Mouse (Mus musculus) MEL (cell line): ENCODE data around the gene Cdk14. TPM values are rescaled to one million over a fixed set of nuclear protein-coding genes. Genes with fewer than 3 reads are reported as not detected.

Experiments
- DNase-seq: peaks from one replicate; pipeline ENCODE4 v3.0.0; 2011; ENCODE audit warnings: low read depth, low spot score
- H3K27ac ChIP-seq: 2 replicates; pipeline ENCODE4 v1.5.1; 2012; ENCODE audit warnings: low read depth, mild to moderate bottlenecking, control low read depth, low read length, moderate library complexity; ENCODE audit not compliant: control insufficient read depth
- H3K27me3 ChIP-seq, 2 experiments: fragments of 150-350 bp in 1 of 2; sonication (generic) in 1 of 2; 2 replicates each; pipeline ENCODE4 v1.6.1; 2012; ENCODE audit warnings: low read length in 2 of 2, mild to moderate bottlenecking in 2 of 2, improper control_type of control experiment in 1 of 2, moderate library complexity in 1 of 2; ENCODE audit not compliant: insufficient read depth in 2 of 2, control insufficient read depth in 1 of 2
- H3K36me3 ChIP-seq, 2 experiments: 2 replicates each; pipeline ENCODE4 v1.6.1; 2012 to 2014; ENCODE audit warnings: low read length in 2 of 2, improper control_type of control experiment in 1 of 2, inconsistent platforms in 1 of 2, mild to moderate bottlenecking in 1 of 2; ENCODE audit not compliant: insufficient read depth in 2 of 2, control insufficient read depth in 1 of 2
- H3K4me1 ChIP-seq, 2 experiments: fragments of 150-350 bp in 1 of 2; sonication (generic) in 1 of 2; 2 replicates each; pipeline ENCODE4 v1.6.1; 2012; ENCODE audit warnings: low read length in 2 of 2, improper control_type of control experiment in 1 of 2, mild to moderate bottlenecking in 1 of 2; ENCODE audit not compliant: insufficient read depth in 2 of 2, control insufficient read depth in 1 of 2
- H3K4me3 ChIP-seq, 2 experiments: fragments of 150-350 bp in 1 of 2; sonication (generic) in 1 of 2; 2 replicates each; pipeline ENCODE4 v1.5.1; 2012; ENCODE audit warnings: low read depth in 2 of 2, low read length in 2 of 2, mild to moderate bottlenecking in 2 of 2, moderate library complexity in 2 of 2, control low read depth in 1 of 2, improper control_type of control experiment in 1 of 2; ENCODE audit not compliant: control insufficient read depth in 1 of 2, insufficient read depth in 1 of 2
- H3K79me2 ChIP-seq: 2 replicates; pipeline ENCODE4 v1.6.1; 2012; ENCODE audit warnings: mild to moderate bottlenecking, low read length, moderate library complexity; ENCODE audit not compliant: control insufficient read depth, poor library complexity, insufficient read depth
- H3K9ac ChIP-seq: 2 replicates; pipeline ENCODE4 v1.6.1; 2012; ENCODE audit warnings: low read depth, mild to moderate bottlenecking, control low read depth, low read length, moderate library complexity; ENCODE audit not compliant: control insufficient read depth, poor library complexity, severe bottlenecking
- H3K9me3 ChIP-seq: fragments of 150-350 bp; sonication (generic); replicated peaks from 2 replicates; pipeline ENCODE4 v1.6.1; 2012; ENCODE audit warnings: mild to moderate bottlenecking, low read length, improper control_type of control experiment, moderate library complexity; ENCODE audit not compliant: insufficient read depth
- BHLHE40 ChIP-seq: IDR thresholded peaks from 2 replicates; pipeline ENCODE4 v1.6.1; 2012; ENCODE audit warnings: low read depth, mild to moderate bottlenecking, inconsistent platforms, low read length, improper control_type of control experiment, borderline replicate concordance
- CHD1 ChIP-seq: IDR thresholded peaks from 2 replicates; pipeline ENCODE4 v1.6.1; 2012; ENCODE audit warnings: low read depth, mild to moderate bottlenecking, inconsistent platforms, low read length, improper control_type of control experiment
- CHD2 ChIP-seq: IDR thresholded peaks from 2 replicates; pipeline ENCODE4 v1.6.1; 2011; ENCODE audit warnings: low read length, improper control_type of control experiment
- E2F4 ChIP-seq: IDR thresholded peaks from 2 replicates; pipeline ENCODE4 v1.6.1; 2011; ENCODE audit warnings: low read depth, low read length, improper control_type of control experiment, borderline replicate concordance
- ELF1 ChIP-seq: IDR thresholded peaks from 2 replicates; pipeline ENCODE4 v1.6.1; 2014; ENCODE audit warnings: low read depth, mild to moderate bottlenecking, inconsistent platforms, low read length, improper control_type of control experiment, moderate library complexity
- EP300 ChIP-seq, 2 experiments: IDR thresholded peaks; 2 replicates each; pipeline ENCODE4 v1.6.1; 2011; ENCODE audit warnings: improper control_type of control experiment in 2 of 2, low read length in 2 of 2, low read depth in 1 of 2, mild to moderate bottlenecking in 1 of 2
- ETS1 ChIP-seq: IDR thresholded peaks from 2 replicates; pipeline ENCODE4 v1.6.1; 2012; ENCODE audit warnings: low read depth, mild to moderate bottlenecking, inconsistent platforms, low read length, improper control_type of control experiment, moderate library complexity
- GATA1 ChIP-seq: IDR thresholded peaks from 2 replicates; pipeline ENCODE4 v1.6.1; 2011; ENCODE audit warnings: low read depth, low read length, improper control_type of control experiment
- HCFC1 ChIP-seq: IDR thresholded peaks from 2 replicates; pipeline ENCODE4 v1.6.1; 2012; ENCODE audit warnings: low read depth, mild to moderate bottlenecking, inconsistent platforms, low read length, improper control_type of control experiment, moderate library complexity
- JUND ChIP-seq: IDR thresholded peaks from 2 replicates; pipeline ENCODE4 v1.6.1; 2011; ENCODE audit warnings: low read depth, mild to moderate bottlenecking, improper control_type of control experiment, low read length
- MAZ ChIP-seq: IDR thresholded peaks from 2 replicates; pipeline ENCODE4 v1.6.1; 2012; ENCODE audit warnings: low read depth, mild to moderate bottlenecking, inconsistent platforms, low read length, improper control_type of control experiment
- MXI1 ChIP-seq: IDR thresholded peaks from 2 replicates; pipeline ENCODE4 v1.6.1; 2011; ENCODE audit warnings: mild to moderate bottlenecking, low read depth, low read length, improper control_type of control experiment
- MYB ChIP-seq: IDR thresholded peaks from 2 replicates; pipeline ENCODE4 v1.6.1; 2011; ENCODE audit warnings: mild to moderate bottlenecking, low read depth, low read length, improper control_type of control experiment
- NELFE ChIP-seq: IDR thresholded peaks from 2 replicates; pipeline ENCODE4 v1.6.1; 2011; ENCODE audit warnings: low read depth, low read length, improper control_type of control experiment
- NRF1 ChIP-seq: IDR thresholded peaks from 2 replicates; pipeline ENCODE4 v1.6.1; 2014; ENCODE audit warnings: low read depth, mild to moderate bottlenecking, inconsistent platforms, low read length, improper control_type of control experiment, moderate library complexity; ENCODE audit not compliant: poor library complexity, insufficient read depth, severe bottlenecking
- POLR2A ChIP-seq, 2 experiments: IDR thresholded peaks; 2 replicates each; pipeline ENCODE4 v1.6.1; 2011 to 2012; ENCODE audit warnings: low read length in 2 of 2, mild to moderate bottlenecking in 2 of 2, control low read depth in 1 of 2, improper control_type of control experiment in 1 of 2, low read depth in 1 of 2, moderate library complexity in 1 of 2; ENCODE audit not compliant: control insufficient read depth in 1 of 2, insufficient read depth in 1 of 2, poor library complexity in 1 of 2
- POLR2AphosphoS2 ChIP-seq: IDR thresholded peaks from 2 replicates; pipeline ENCODE4 v1.6.1; 2011; ENCODE audit warnings: low read length, improper control_type of control experiment
- SMC3 ChIP-seq: IDR thresholded peaks from 2 replicates; pipeline ENCODE4 v1.6.1; 2011; ENCODE audit warnings: low read depth, low read length, improper control_type of control experiment
- TCF12 ChIP-seq: IDR thresholded peaks from 2 replicates; pipeline ENCODE4 v1.6.1; 2014; ENCODE audit warnings: low read depth, mild to moderate bottlenecking, inconsistent platforms, low read length, improper control_type of control experiment, moderate library complexity
- UBTF ChIP-seq: IDR thresholded peaks from 2 replicates; pipeline ENCODE4 v1.6.1; 2012; ENCODE audit warnings: low read depth, mild to moderate bottlenecking, inconsistent platforms, low read length, improper control_type of control experiment, moderate library complexity, borderline replicate concordance; ENCODE audit not compliant: insufficient read depth
- ZC3H11A ChIP-seq: IDR thresholded peaks from 2 replicates; pipeline ENCODE4 v1.6.1; 2012; ENCODE audit warnings: low read depth, mild to moderate bottlenecking, inconsistent platforms, low read length, improper control_type of control experiment
- ZKSCAN1 ChIP-seq: IDR thresholded peaks from 2 replicates; pipeline ENCODE4 v1.6.1; 2012; ENCODE audit warnings: low read depth, mild to moderate bottlenecking, inconsistent platforms, low read length, improper control_type of control experiment, moderate library complexity
- ZNF384 ChIP-seq: IDR thresholded peaks from 2 replicates; pipeline ENCODE4 v1.6.1; 2012; ENCODE audit warnings: low read depth, mild to moderate bottlenecking, inconsistent platforms, low read length, improper control_type of control experiment
- polyA plus RNA-seq, 2 experiments: library from polyadenylated mRNA; stranded (reverse) in 1 of 2; unstranded in 1 of 2; fragments of >175 nt in 1 of 2; fragments of >200 nt in 1 of 2; gene quantifications; 2 replicates each; pipeline versions ENCODE4 v1.2.1 to v1.2.4; 2012; ENCODE audit warnings: low replicate concordance in 2 of 2, low read depth in 1 of 2; ENCODE audit not compliant: insufficient read length in 2 of 2, insufficient read depth in 1 of 2, missing spikeins in 1 of 2
- total RNA-seq: library from RNA; depleted of rRNA; stranded (reverse); fragments of 300-350 nt; gene quantifications from 2 replicates; pipeline ENCODE4 v1.2.3, GENCODE M21; 2012

The Cdk14 gene
- total and polyA plus RNA-seq, 3 experiments, result not detected

- no peaks in the 10 kb centered on the region for H3K27me3 ChIP-seq
- TF ChIP-seq E2F4, result no peak
- TF ChIP-seq ZKSCAN1, result no peak
- no peak for TF ChIP-seq HCFC1
- no peak for TF ChIP-seq MYB
- TF ChIP-seq UBTF, result no peak
- no peak for TF ChIP-seq CHD1
- TF ChIP-seq NELFE, result no peak
- TF ChIP-seq SMC3, result no peak
- TF ChIP-seq GATA1, result no peak
- no peak for TF ChIP-seq BHLHE40
- no peak for TF ChIP-seq CHD2
- no peak for TF ChIP-seq MXI1
- TF ChIP-seq MAZ, result no peak
- no peak for TF ChIP-seq POLR2A (IDR thresholded peaks at IDR 0.05; ENCODE audit: control insufficient read depth in 1 of 2, insufficient read depth in 1 of 2, low read depth in 1 of 2, low read length in 2 of 2, poor library complexity in 1 of 2)
- TF ChIP-seq ZNF384, result no peak
- TF ChIP-seq ETS1, result no peak
- H3K4me1 ChIP-seq, result no peaks in the 10 kb centered on the region
- H3K4me3 ChIP-seq, result no peak overlapping the region
- H3K27ac ChIP-seq, result no peak overlapping the region
- DNase-seq, result no peak
- H3K9ac ChIP-seq, result no peak overlapping the region
- no peaks in the 10 kb centered on the region for H3K9me3 ChIP-seq
- H3K36me3 ChIP-seq, result no peaks in the 10 kb centered on the region
- no peaks in the 10 kb centered on the region for H3K79me2 ChIP-seq
Observed at GRCm38 (mm10) chr5:4892734-4893133, 527.4 kb downstream of the Cdk14 start.

DNA sequence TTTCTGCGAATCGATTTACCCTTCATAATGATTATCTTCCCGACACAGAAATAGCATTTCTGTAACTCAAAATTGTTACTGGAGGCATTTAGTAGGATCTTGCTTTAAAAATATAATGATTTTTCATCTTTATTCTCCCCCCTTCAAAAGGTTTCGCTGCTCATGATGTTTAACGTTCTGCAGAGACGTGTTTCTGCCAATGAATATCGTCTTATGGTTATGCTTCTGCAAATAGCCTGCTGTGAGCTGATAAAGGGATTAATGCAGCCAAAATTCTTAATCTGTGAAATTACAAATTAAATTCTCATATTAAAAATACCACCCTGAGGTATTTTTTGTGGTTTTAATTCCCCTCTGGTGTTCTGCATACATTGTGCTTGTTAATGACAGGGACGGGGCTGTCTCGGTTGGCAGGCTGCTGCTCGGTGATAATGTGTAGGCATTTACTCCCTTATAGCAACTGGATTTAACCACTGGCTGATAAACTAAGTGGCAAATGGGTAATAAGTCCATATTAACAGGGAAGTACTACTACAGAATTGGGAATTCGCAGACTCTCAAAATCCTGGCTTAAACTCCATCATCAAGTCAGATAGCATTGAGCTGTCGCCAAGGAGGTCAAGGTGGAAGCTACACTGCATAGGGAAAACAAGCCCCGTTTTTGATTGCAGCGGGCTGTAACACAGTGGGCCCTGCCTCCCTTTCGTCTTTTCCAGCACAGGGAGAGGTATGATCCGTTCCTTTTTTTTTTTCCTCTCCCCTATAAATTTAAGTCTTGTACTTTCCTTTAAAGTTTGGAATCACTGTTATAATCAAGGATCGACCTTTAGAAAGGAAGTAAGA is 528.0 kb downstream of the Cdk14 start:
- TF ChIP-seq ZC3H11A, result no peak
- no peak for TF ChIP-seq JUND
- no peak for TF ChIP-seq MAZ
- no peak for TF ChIP-seq ELF1
- no peak for TF ChIP-seq POLR2AphosphoS2
- TF ChIP-seq NRF1, result no peak
- TF ChIP-seq UBTF, result no peak
- TF ChIP-seq EP300 (IDR thresholded peaks at IDR 0.05; ENCODE audit: low read depth in 1 of 2, low read length in 2 of 2), result no peak
- TF ChIP-seq CHD2, result no peak
- TF ChIP-seq TCF12, result no peak
- TF ChIP-seq, all 39 proteins: peak for 0
- Histone ChIP-seq H3K36me3 (no peaks in the 10 kb centered on the region), H3K27ac (no peak overlapping the region), H3K4me3 (no peak overlapping the region), H3K9ac (no peak overlapping the region), H3K9me3 (no peaks in the 10 kb centered on the region), H3K27me3 (no peaks in the 10 kb centered on the region), H3K79me2 (no peaks in the 10 kb centered on the region), H3K4me1 (no peaks in the 10 kb centered on the region)
- DNase-seq, result no peak
